Mouse (Mus musculus) hindbrain, embryonic 11.5 days (tissue): ENCODE results near the gene Bpifc. TPM values are rescaled to one million over a fixed set of nuclear protein-coding genes. Genes with fewer than 3 reads are reported as not detected.
A peak's percentile ranks its signal among the peaks of the same experiment; 100 is the strongest.

Experiments used
- ATAC-seq: fragments of 200-750 bp; cut with Nextera tagmentation; 2 replicates; pipeline ENCODE4 v1.8.0; 2017; ENCODE audit warnings: mild to moderate bottlenecking, moderate TSS enrichment, moderate library complexity; ENCODE audit not compliant: low FRiP score
- DNase-seq: peaks from one replicate; pipeline ENCODE4 v3.0.0-alpha.2; 2015; ENCODE audit warnings: low spot score
- H3K27ac ChIP-seq: fragments of 300-500 bp; sonication (generic); 2 replicates; pipeline ENCODE4 v1.5.1; 2014; ENCODE audit warnings: mild to moderate bottlenecking, low read depth, low read length
- H3K27me3 ChIP-seq: fragments of 300-500 bp; sonication (generic); 2 replicates; pipeline ENCODE4 v1.6.1; 2014; ENCODE audit warnings: mild to moderate bottlenecking, low read length, moderate library complexity, mixed read lengths; ENCODE audit not compliant: control insufficient read depth, insufficient read depth
- H3K36me3 ChIP-seq: fragments of 300-500 bp; sonication (generic); 2 replicates; pipeline ENCODE4 v1.6.1; 2014; ENCODE audit warnings: mild to moderate bottlenecking, low read length, moderate library complexity, mixed read lengths; ENCODE audit not compliant: control insufficient read depth, insufficient read depth
- H3K4me1 ChIP-seq: fragments of 300-500 bp; sonication (generic); replicated peaks from 2 replicates; pipeline ENCODE4 v1.6.1; 2014; ENCODE audit warnings: low read length, mixed read lengths; ENCODE audit not compliant: control insufficient read depth, insufficient read depth
- H3K4me2 ChIP-seq: fragments of 300-500 bp; sonication (generic); replicated peaks from 2 replicates; pipeline ENCODE4 v1.6.1; 2014; ENCODE audit warnings: mild to moderate bottlenecking, low read depth, low read length
- H3K4me3 ChIP-seq: fragments of 300-500 bp; sonication (generic); 2 replicates; pipeline ENCODE4 v1.5.1; 2014; ENCODE audit warnings: low read depth, low read length
- H3K9ac ChIP-seq: fragments of 300-500 bp; sonication (generic); 2 replicates; pipeline ENCODE4 v1.6.1; 2014; ENCODE audit warnings: low read depth, low read length
- H3K9me3 ChIP-seq: fragments of 300-500 bp; sonication (generic); 2 replicates; pipeline ENCODE4 v1.6.1; 2016; ENCODE audit warnings: low read length; ENCODE audit not compliant: control insufficient read depth
- WGBS: fragments of 180-500 bp; shearing (Covaris S2); extraction: QIAGEN DNeasy Blood & Tissue Kit; methylation state at CpG from one replicate; pipeline ENCODE4 v1.1.7; 2014; 5-methylcytosine and 5-hydroxymethylcytosine counted together
- polyA plus RNA-seq: library from polyadenylated mRNA; unstranded; fragments of >200 nt; fragmentation: Nextera tagmentation; extraction: Ambion mirVana; gene quantifications from 2 replicates; pipeline ENCODE4 v1.2.1, GENCODE M21; 2014

Gene Bpifc
- polyA plus RNA-seq, 1 experiment from 2014 or later = 0.15 TPM

- no peak overlapping the region for H3K4me3 ChIP-seq
- peak; percentile 91 for DNase-seq
- no peaks in the 10 kb centered on the region for H3K27me3 ChIP-seq
- WGBS = 16% methylated on average over 7 of the region's 7 CpGs
- H3K36me3 ChIP-seq = no peaks in the 10 kb centered on the region
- H3K9me3 ChIP-seq = no peaks in the 10 kb centered on the region
- H3K9ac ChIP-seq = no peak overlapping the region
- no peaks in the 10 kb centered on the region for H3K4me1 ChIP-seq
- peak; percentile 45; the same call in 1 of the 2 replicates for ATAC-seq
- H3K4me2 ChIP-seq = no peak overlapping the region
- H3K27ac ChIP-seq = no peak overlapping the region
Measured at GRCm38 (mm10) chr10:85968157-85968634, 43.5 kb downstream of the Bpifc start.

- Histone ChIP-seq H3K9me3 (no peaks in the 10 kb centered on the region), H3K36me3 (no peaks in the 10 kb centered on the region), H3K4me1 (no peaks in the 10 kb centered on the region), H3K9ac (no peak overlapping the region), H3K27me3 (no peaks in the 10 kb centered on the region), H3K27ac (no peak overlapping the region), H3K4me2 (no peak overlapping the region), H3K4me3 (no peak overlapping the region)
- no peak; the same call in 1 of the 2 replicates for ATAC-seq
- no peak for DNase-seq
- WGBS = 69% methylated on average over 17 of the region's 17 CpGs
Measured at GRCm38 (mm10) chr10:85967411-85968156, 44.1 kb downstream of the Bpifc start.

- no peaks in the 10 kb centered on the region for H3K36me3 ChIP-seq
- no peak overlapping the region for H3K27ac ChIP-seq
- H3K4me1 ChIP-seq = no peaks in the 10 kb centered on the region
- H3K4me2 ChIP-seq = no peak overlapping the region
- 68% methylated on average over 2 of the region's 2 CpGs for WGBS
- ATAC-seq (no peak), DNase-seq (no peak)
- no peaks in the 10 kb centered on the region for H3K9me3 ChIP-seq
- no peaks in the 10 kb centered on the region for H3K27me3 ChIP-seq
- no peak overlapping the region for H3K9ac ChIP-seq
- H3K4me3 ChIP-seq = no peak overlapping the region
Measured at GRCm38 (mm10) chr10:85966476-85966875, 45.2 kb downstream of the Bpifc start.

- no peaks in the 10 kb centered on the region for H3K27me3 ChIP-seq
- WGBS = 88% methylated on average over 7 of the region's 7 CpGs
- H3K4me3 ChIP-seq = no peak overlapping the region
- DNase-seq (no peak), ATAC-seq (no peak)
- no peak overlapping the region for H3K4me2 ChIP-seq
- H3K4me1 ChIP-seq = no peaks in the 10 kb centered on the region
- H3K27ac ChIP-seq = no peak overlapping the region
- H3K9me3 ChIP-seq = no peaks in the 10 kb centered on the region
- no peaks in the 10 kb centered on the region for H3K36me3 ChIP-seq
- H3K9ac ChIP-seq = no peak overlapping the region
Measured at GRCm38 (mm10) chr10:85964316-85964715, 47.4 kb downstream of the Bpifc start.

DNA sequence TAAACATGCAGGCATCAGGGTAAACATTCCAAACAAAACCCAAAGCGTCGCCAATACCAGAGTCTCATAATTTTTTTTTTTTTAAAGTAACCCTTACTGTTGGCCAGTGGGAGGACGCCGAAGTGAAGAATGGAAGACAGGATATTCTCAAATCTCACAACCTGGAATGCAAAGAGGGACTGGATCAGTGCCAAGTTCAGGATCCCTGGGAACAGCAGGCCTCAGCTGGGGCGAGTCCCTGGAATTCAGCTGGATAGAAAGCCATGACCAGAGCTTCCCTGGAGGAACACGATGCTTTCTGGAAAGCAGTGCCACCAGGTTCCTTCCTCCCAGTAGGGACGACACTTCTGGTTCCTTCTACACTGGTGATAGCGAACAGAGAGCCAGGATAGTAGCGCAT is 48.8 kb downstream of the Bpifc start:
- no peak overlapping the region for H3K9ac ChIP-seq
- no peak overlapping the region for H3K4me2 ChIP-seq
- no peaks in the 10 kb centered on the region for H3K4me1 ChIP-seq
- H3K9me3 ChIP-seq = no peaks in the 10 kb centered on the region
- ATAC-seq = no peak
- H3K4me3 ChIP-seq = no peak overlapping the region
- H3K27ac ChIP-seq = no peak overlapping the region
- WGBS = 75% methylated on average over 9 of the region's 9 CpGs
- H3K36me3 ChIP-seq = no peaks in the 10 kb centered on the region
- H3K27me3 ChIP-seq = no peaks in the 10 kb centered on the region
- no peak for DNase-seq

GRCm38 (mm10) chr10:85957464-85957950 is 54.2 kb downstream of the Bpifc start, which contains the start of gene Rtcb:
Rtcb (minus strand) TSS chr10:85957823.
- Histone ChIP-seq H3K36me3 (no peaks in the 10 kb centered on the region), H3K4me2 (peak within 1 kb of the TSS; percentile 68), H3K27me3 (no peaks in the 10 kb centered on the region), H3K9ac (peak within 1 kb of the TSS; percentile 86), H3K9me3 (no peaks in the 10 kb centered on the region), H3K4me1 (no peaks in the 10 kb centered on the region; the same call in 1 of the 2 replicates), H3K27ac (peak within 1 kb of the TSS; percentile 51; the same call in 1 of the 2 replicates), H3K4me3 (peak within 1 kb of the TSS; percentile 89)
- peak; percentile 90 for ATAC-seq
- DNase-seq = peak; percentile 97
- under 1% methylated on average over 37 of the region's 38 CpGs for WGBS

GRCm38 (mm10) chr10:85956871-85957419 is 54.8 kb downstream of the Bpifc start:
- peak overlapping the region; percentile 68 for H3K4me2 ChIP-seq
- no peaks in the 10 kb centered on the region for H3K9me3 ChIP-seq
- DNase-seq (no peak), ATAC-seq (peak; percentile 45; the same call in 1 of the 2 replicates)
- peak overlapping the region; percentile 86 for H3K9ac ChIP-seq
- H3K36me3 ChIP-seq = 0 out of 2 replicates have a peak, but pooled peaks cover 2% of the 10 kb centered on the region
- H3K27ac ChIP-seq = peak overlapping the region; percentile 51; the same call in 1 of the 2 replicates
- H3K4me3 ChIP-seq = peak overlapping the region; percentile 89
- H3K27me3 ChIP-seq = no peaks in the 10 kb centered on the region
- WGBS = 7% methylated on average over 20 of the region's 20 CpGs
- no peaks in the 10 kb centered on the region; the same call in 1 of the 2 replicates for H3K4me1 ChIP-seq

GRCm38 (mm10) chr10:85954429-85954828 is 57.3 kb downstream of the Bpifc start:
- no peak for ATAC-seq
- WGBS = 92% methylated on average over 2 of the region's 2 CpGs
- Histone ChIP-seq H3K9me3 (no peaks in the 10 kb centered on the region), H3K27ac (no peak overlapping the region), H3K27me3 (no peaks in the 10 kb centered on the region), H3K4me3 (no peak overlapping the region), H3K4me1 (no peaks in the 10 kb centered on the region; the same call in 1 of the 2 replicates), H3K36me3 (0 out of 2 replicates have a peak, but pooled peaks cover 6% of the 10 kb centered on the region), H3K9ac (no peak overlapping the region), H3K4me2 (no peak overlapping the region)
- DNase-seq = no peak
